8 mouse cellular contexts compared by ENCODE assay signal in the genomic region with DNA sequence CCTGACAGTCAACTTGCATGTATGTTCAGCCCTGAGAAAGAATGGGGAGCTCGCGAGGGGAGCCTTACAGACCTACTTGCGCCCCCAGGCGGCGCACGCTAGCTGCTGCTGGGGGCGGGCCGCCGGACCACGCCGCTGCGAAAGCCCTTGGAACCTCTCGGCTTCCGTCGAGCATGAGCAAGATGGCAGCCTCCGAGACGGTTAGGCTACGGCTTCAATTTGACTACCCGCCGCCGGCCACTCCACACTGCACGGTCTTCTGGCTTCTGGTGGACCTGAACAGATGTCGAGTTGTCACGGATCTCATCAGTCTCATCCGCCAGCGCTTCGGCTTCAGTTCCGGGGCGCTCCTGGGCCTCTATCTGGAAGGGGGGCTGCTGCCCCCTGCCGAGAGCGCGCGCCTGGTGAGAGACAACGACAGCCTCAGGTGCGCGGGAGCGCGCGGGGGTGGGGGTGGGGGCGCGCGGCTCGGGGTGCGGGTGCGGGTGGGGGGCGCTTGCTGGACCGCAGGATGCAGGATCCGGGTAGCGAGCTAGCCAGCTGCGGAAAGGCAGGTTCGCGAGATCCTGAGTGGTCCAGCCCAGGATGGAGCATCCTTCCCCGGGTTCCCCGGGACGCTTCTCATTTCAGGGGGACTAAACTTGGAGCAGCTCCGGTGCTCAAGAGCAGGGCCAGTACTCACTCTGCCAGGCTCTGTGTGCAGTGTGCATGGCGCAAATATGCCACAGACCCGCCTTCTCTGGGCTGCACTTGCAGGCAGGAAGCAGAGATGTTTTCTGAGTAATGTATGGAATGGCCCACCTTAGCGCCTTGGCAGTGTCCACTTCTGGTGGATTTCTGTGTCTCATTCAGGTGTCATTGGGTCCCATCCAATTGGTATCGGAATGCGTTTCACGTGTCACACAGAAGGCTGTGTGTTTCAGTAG. TPM values are rescaled to one million over a fixed set of nuclear protein-coding genes. Genes with fewer than 3 reads are reported as not detected.
DNase-seq lines count a peak whose midpoint lies in the region; ATAC-seq and TF ChIP-seq lines count a peak whose summit lies in the region.

No protein-coding gene starts in this region.

- H3K4me3 ChIP-seq in heart, embryonic 15.5 days = peak overlapping the region; percentile 77
- peak overlapping the region; percentile 86 to 96 for H3K4me3 ChIP-seq in liver, embryonic 14.5 days (ENCODE audit: insufficient read depth in 1 of 2, low read depth in 2 of 2, low read length in 2 of 2)
- H3K4me3 ChIP-seq in neural tube, embryonic 11.5 days (ENCODE audit: low read depth, low read length) = peak overlapping the region; percentile 70
- H3K4me3 ChIP-seq in stomach, postnatal 0 days (ENCODE audit: low read depth, low read length) = peak overlapping the region; percentile 77

- H3K4me1 ChIP-seq in heart, embryonic 15.5 days (replicated peaks) = peaks cover 9% of the 10 kb centered on the region
- peaks cover 4% of the 10 kb centered on the region in 2 experiments for H3K4me1 ChIP-seq in liver, embryonic 14.5 days (replicated peaks; ENCODE audit: control insufficient read depth in 2 of 2, insufficient read depth in 2 of 2, low read length in 1 of 2)
- no peaks in the 10 kb centered on the region; the same call in 1 of the 2 replicates for H3K4me1 ChIP-seq in neural tube, embryonic 11.5 days (ENCODE audit: control insufficient read depth, insufficient read depth, low read length)
- H3K4me1 ChIP-seq in stomach, postnatal 0 days (replicated peaks; ENCODE audit: control insufficient read depth, insufficient read depth) = no peaks in the 10 kb centered on the region; the same call in 1 of the 2 replicates

- peak overlapping the region; percentile 85 for H3K4me2 ChIP-seq in heart, embryonic 15.5 days
- H3K4me2 ChIP-seq in liver, embryonic 14.5 days (ENCODE audit: low read depth) = peak overlapping the region; percentile 70
- H3K4me2 ChIP-seq in neural tube, embryonic 11.5 days (ENCODE audit: low read depth) = peak overlapping the region; percentile 74
- peak overlapping the region; percentile 80 for H3K4me2 ChIP-seq in stomach, postnatal 0 days (replicated peaks; ENCODE audit: low read depth)

- H3K9ac ChIP-seq in heart, embryonic 15.5 days = peak overlapping the region; percentile 70
- peak overlapping the region; percentile 72 for H3K9ac ChIP-seq in liver, embryonic 14.5 days (replicated peaks)
- peak overlapping the region; percentile 88 for H3K9ac ChIP-seq in neural tube, embryonic 11.5 days (ENCODE audit: low read length)
- peak overlapping the region; percentile 79 for H3K9ac ChIP-seq in stomach, postnatal 0 days (ENCODE audit: low read length)

- WGBS in heart, embryonic 15.5 days = 2% methylated on average over 60 of the region's 62 CpGs
- 1% methylated on average over 62 of the region's 62 CpGs for WGBS in liver, embryonic 14.5 days (ENCODE audit: insufficient replicate concordance)
- 2% methylated on average over 62 of the region's 62 CpGs for WGBS in neural tube, embryonic 11.5 days
- under 1% methylated on average over 56 of the region's 62 CpGs for WGBS in stomach, postnatal 0 days

- no peaks in the 10 kb centered on the region for H3K27me3 ChIP-seq in heart, embryonic 15.5 days
- H3K27me3 ChIP-seq in liver, embryonic 14.5 days (ENCODE audit: control insufficient read depth, insufficient read depth, low read length) = no peaks in the 10 kb centered on the region
- no peaks in the 10 kb centered on the region for H3K27me3 ChIP-seq in neural tube, embryonic 11.5 days (ENCODE audit: control insufficient read depth, insufficient read depth, low read length)
- no peaks in the 10 kb centered on the region for H3K27me3 ChIP-seq in stomach, postnatal 0 days (ENCODE audit: control insufficient read depth, insufficient read depth, low read length)

- no peaks in the 10 kb centered on the region for H3K9me3 ChIP-seq in heart, embryonic 15.5 days (replicated peaks)
- H3K9me3 ChIP-seq in liver, embryonic 14.5 days (ENCODE audit: control insufficient read depth, low read length) = no peaks in the 10 kb centered on the region
- H3K9me3 ChIP-seq in neural tube, embryonic 11.5 days (ENCODE audit: control insufficient read depth, low read length) = no peaks in the 10 kb centered on the region
- H3K9me3 ChIP-seq in stomach, postnatal 0 days (ENCODE audit: control insufficient read depth, low read length) = no peaks in the 10 kb centered on the region

- peak; percentile 95 for ATAC-seq in CD4-positive, CD25-positive, alpha-beta regulatory T cell, adult 4 months
- peak; percentile 78 for ATAC-seq in heart, embryonic 15.5 days (replicated peaks; ENCODE audit: insufficient number of reproducible peaks, insufficient read depth, low FRiP score, low read depth)
- peak; percentile 85 for ATAC-seq in liver, embryonic 14.5 days (ENCODE audit: insufficient read depth)
- ATAC-seq in neural tube, embryonic 11.5 days (ENCODE audit: insufficient read depth, low FRiP score, low TSS enrichment) = peak; percentile 79
- ATAC-seq in stomach, postnatal 0 days (ENCODE audit: low FRiP score, low TSS enrichment) = peak; percentile 85

- DNase-seq in c-Kit-negative CD71-positive TER-119-positive erythroid progenitor cells, embryonic 14.5 days (ENCODE audit: low read depth, low spot score) = peak; percentile 61
- peak; percentile 84 for DNase-seq in fibroblast of lung, adult 2 months (ENCODE audit: low read depth)
- DNase-seq in kidney, postnatal 25 days = peak; percentile 95 to 96
- DNase-seq in liver, embryonic 14.5 days (ENCODE audit: low read depth in 3 of 3, low spot score in 3 of 3) = peak; percentile 72 to 83 (median 78)
- peak; percentile 96 for DNase-seq in neural tube, embryonic 11.5 days (ENCODE audit: low spot score)
- DNase-seq in stomach, postnatal 0 days (ENCODE audit: low spot score) = peak; percentile 95

- peak; percentile 36; the same call in 1 of the 2 replicates for TF ChIP-seq EP300 in liver, embryonic 14.5 days (IDR thresholded peaks at IDR 0.05; ENCODE audit: low read depth)
- TF ChIP-seq EP300 in stomach, postnatal 0 days (optimal IDR thresholded peaks at IDR 0.05) = peak; percentile 47

- no peaks in the 10 kb centered on the region for H3K36me3 ChIP-seq in heart, embryonic 15.5 days
- no peaks in the 10 kb centered on the region for H3K36me3 ChIP-seq in liver, embryonic 14.5 days (replicated peaks; ENCODE audit: control insufficient read depth, insufficient read depth, low read depth)
- H3K36me3 ChIP-seq in neural tube, embryonic 11.5 days (ENCODE audit: control insufficient read depth, insufficient read depth, low read length) = no peaks in the 10 kb centered on the region
- no peaks in the 10 kb centered on the region for H3K36me3 ChIP-seq in stomach, postnatal 0 days (ENCODE audit: control insufficient read depth, insufficient read depth, low read length)

- H3K27ac ChIP-seq in heart, embryonic 15.5 days = peak overlapping the region; percentile 86
- H3K27ac ChIP-seq in liver, embryonic 14.5 days = no peak overlapping the region
- peak overlapping the region; percentile 85 for H3K27ac ChIP-seq in neural tube, embryonic 11.5 days (ENCODE audit: low read depth, low read length)
- H3K27ac ChIP-seq in stomach, postnatal 0 days (replicated peaks) = peak overlapping the region; percentile 82

- TF ChIP-seq CTCF in liver, embryonic 14.5 days (IDR thresholded peaks at IDR 0.05; ENCODE audit: low read depth) = peak; percentile 89
- TF ChIP-seq CTCF in stomach, postnatal 0 days (IDR thresholded peaks at IDR 0.05; ENCODE audit: low read depth) = peak; percentile 92

RNA-seq across cellular contexts. Expression of a gene that starts 4.0 kb away (rescaled TPM):
- 1 to 10 TPM; 6.0 to 9.6 TPM for polyA plus RNA-seq in CD4-positive, CD25-positive, alpha-beta regulatory T cell, adult 4 months (2017; shearing (Covaris generic))
- 8.6 and 11.0 TPM in 2 replicates for polyA plus RNA-seq in heart, embryonic 15.5 days (2015; fragmentation: Nextera tagmentation; extraction: Ambion mirVana)
- polyA plus RNA-seq in liver, embryonic 14.5 days (2012; rRNA removed) = 2.7 and 4.0 TPM in 2 replicates
- polyA plus RNA-seq in liver, embryonic 14.5 days (2014; fragmentation: Nextera tagmentation; extraction: Ambion mirVana) = 2.6 and 2.8 TPM in 2 replicates
- polyA plus RNA-seq in neural tube, embryonic 11.5 days (2014; fragmentation: Nextera tagmentation; extraction: Ambion mirVana) = 21.3 and 22.7 TPM in 2 replicates
- polyA plus RNA-seq in stomach, postnatal 0 days (2015; fragmentation: Nextera tagmentation; extraction: Ambion mirVana) = 5.9 and 6.2 TPM in 2 replicates

RNA-seq across cellular contexts. Expression of a gene that starts 7.3 kb away (rescaled TPM):
- not detected for polyA plus RNA-seq in CD4-positive, CD25-positive, alpha-beta regulatory T cell, adult 4 months (2017; shearing (Covaris generic))
- not detected in 2 replicates for polyA plus RNA-seq in heart, embryonic 15.5 days (2015; fragmentation: Nextera tagmentation; extraction: Ambion mirVana)
- not detected in 2 replicates for polyA plus RNA-seq in liver, embryonic 14.5 days (2012; rRNA removed)
- polyA plus RNA-seq in liver, embryonic 14.5 days (2014; fragmentation: Nextera tagmentation; extraction: Ambion mirVana) = not detected in 2 replicates
- not detected in 2 replicates for polyA plus RNA-seq in neural tube, embryonic 11.5 days (2014; fragmentation: Nextera tagmentation; extraction: Ambion mirVana)
- polyA plus RNA-seq in stomach, postnatal 0 days (2015; fragmentation: Nextera tagmentation; extraction: Ambion mirVana) = not detected in 2 replicates

RNA-seq across cellular contexts. Expression of a gene that starts 18.8 kb away (rescaled TPM):
- polyA plus RNA-seq in CD4-positive, CD25-positive, alpha-beta regulatory T cell, adult 4 months (2017; shearing (Covaris generic)) = 10 to 100 TPM; 13.7 to 19.0 TPM
- polyA plus RNA-seq in heart, embryonic 15.5 days (2015; fragmentation: Nextera tagmentation; extraction: Ambion mirVana) = 44.2 and 51.1 TPM in 2 replicates
- polyA plus RNA-seq in liver, embryonic 14.5 days (2012; rRNA removed) = 11.3 and 15.9 TPM in 2 replicates
- polyA plus RNA-seq in liver, embryonic 14.5 days (2014; fragmentation: Nextera tagmentation; extraction: Ambion mirVana) = 35.1 and 37.7 TPM in 2 replicates
- 55.3 and 57.7 TPM in 2 replicates for polyA plus RNA-seq in neural tube, embryonic 11.5 days (2014; fragmentation: Nextera tagmentation; extraction: Ambion mirVana)
- polyA plus RNA-seq in stomach, postnatal 0 days (2015; fragmentation: Nextera tagmentation; extraction: Ambion mirVana) = 67.2 and 67.8 TPM in 2 replicates

RNA-seq across cellular contexts. Expression of a gene that starts 25.1 kb away (rescaled TPM):
- 10 to 100 TPM; 14.0 to 25.6 TPM for polyA plus RNA-seq in CD4-positive, CD25-positive, alpha-beta regulatory T cell, adult 4 months (2017; shearing (Covaris generic))
- 14.3 and 21.6 TPM in 2 replicates for polyA plus RNA-seq in heart, embryonic 15.5 days (2015; fragmentation: Nextera tagmentation; extraction: Ambion mirVana)
- 7.4 and 9.5 TPM in 2 replicates for polyA plus RNA-seq in liver, embryonic 14.5 days (2012; rRNA removed)
- polyA plus RNA-seq in liver, embryonic 14.5 days (2014; fragmentation: Nextera tagmentation; extraction: Ambion mirVana) = 10.8 and 11.0 TPM in 2 replicates
- 2.5 and 3.0 TPM in 2 replicates for polyA plus RNA-seq in neural tube, embryonic 11.5 days (2014; fragmentation: Nextera tagmentation; extraction: Ambion mirVana)
- 28.3 and 29.5 TPM in 2 replicates for polyA plus RNA-seq in stomach, postnatal 0 days (2015; fragmentation: Nextera tagmentation; extraction: Ambion mirVana)
